Mouse (Mus musculus) cerebellum, postnatal 36 days (tissue): Measurements from ENCODE around the gene Col6a4.

ENCODE experiments used
- DNase-seq, 2 experiments: peaks; one replicate each; pipeline ENCODE4 v3.0.0; 2021 to 2022; ENCODE audit warnings: mixed read lengths in 2 of 2

Col6a4 gene

GRCm38 (mm10) chr9:106096683-106097082 lies at the start of gene Col6a4:
TSS of gene Col6a4 (minus strand) at chr9:106096783.
- DNase-seq, result no peak

GRCm38 (mm10) chr9:106145582-106145981 lies 49.0 kb upstream of the Col6a4 start:
- DNase-seq, result no peak

- no peak for DNase-seq
Observed at GRCm38 (mm10) chr9:106144176-106144575, 47.6 kb upstream of the Col6a4 start.

- peak; percentile 72 to 74 for DNase-seq
Observed at GRCm38 (mm10) chr9:106141955-106142354, 45.4 kb upstream of the Col6a4 start.

- DNase-seq, result peak; percentile 31
Observed at GRCm38 (mm10) chr9:106139763-106140162, 43.2 kb upstream of the Col6a4 start.

- no peak for DNase-seq
Observed at GRCm38 (mm10) chr9:106137671-106138216, 41.2 kb upstream of the Col6a4 start.

GRCm38 (mm10) chr9:106130250-106130649 lies 33.7 kb upstream of the Col6a4 start:
- no peak for DNase-seq

GRCm38 (mm10) chr9:106129072-106129471 lies 32.5 kb upstream of the Col6a4 start:
- DNase-seq, result no peak

- no peak for DNase-seq
Observed at GRCm38 (mm10) chr9:106126786-106127251, 30.2 kb upstream of the Col6a4 start.

- peak; percentile 37 to 41 for DNase-seq
Observed at GRCm38 (mm10) chr9:106123599-106123998, 27.0 kb upstream of the Col6a4 start.

GRCm38 (mm10) chr9:106119075-106119474 lies 22.5 kb upstream of the Col6a4 start:
- no peak for DNase-seq

GRCm38 (mm10) chr9:106115801-106116424 lies 19.3 kb upstream of the Col6a4 start:
- DNase-seq, result no peak

GRCm38 (mm10) chr9:106112770-106113423 lies 16.3 kb upstream of the Col6a4 start:
- DNase-seq, result peak; percentile 78 to 81

- no peak for DNase-seq
Observed at GRCm38 (mm10) chr9:106106241-106106640, 9.7 kb upstream of the Col6a4 start.

- DNase-seq, result no peak
Observed at GRCm38 (mm10) chr9:106104401-106104800, 7.8 kb upstream of the Col6a4 start.

- DNase-seq, result no peak
Observed at GRCm38 (mm10) chr9:106101166-106101565, 4.6 kb upstream of the Col6a4 start.

GRCm38 (mm10) chr9:106100262-106100661 lies 3.7 kb upstream of the Col6a4 start:
- no peak for DNase-seq

GRCm38 (mm10) chr9:106099379-106100021 lies 2.9 kb upstream of the Col6a4 start:
- peak in 1 of 2 experiments; percentile 16 for DNase-seq

GRCm38 (mm10) chr9:106081528-106081927 lies 15.1 kb downstream of the Col6a4 start:
- no peak for DNase-seq

GRCm38 (mm10) chr9:106080261-106081033 lies 16.1 kb downstream of the Col6a4 start:
- peak; percentile 18 to 20 for DNase-seq

GRCm38 (mm10) chr9:106077953-106078352 lies 18.6 kb downstream of the Col6a4 start:
- no peak for DNase-seq

GRCm38 (mm10) chr9:106076234-106076633 lies 20.3 kb downstream of the Col6a4 start:
- DNase-seq, result peak; percentile 69 to 76

GRCm38 (mm10) chr9:106073956-106074355 lies 22.6 kb downstream of the Col6a4 start:
- DNase-seq, result peak; percentile 56 to 61
